Mouse (Mus musculus) MEL (cell line): Measurements from ENCODE around the gene Slc26a10. TPM values are rescaled to one million over a fixed set of nuclear protein-coding genes. Genes with fewer than 3 reads are reported as not detected.

Experiments used
- DNase-seq: peaks from one replicate; pipeline ENCODE4 v3.0.0; 2011; ENCODE audit warnings: low read depth, low spot score
- H3K27ac ChIP-seq: 2 replicates; pipeline ENCODE4 v1.5.1; 2012; ENCODE audit warnings: low read depth, mild to moderate bottlenecking, control low read depth, low read length, moderate library complexity; ENCODE audit not compliant: control insufficient read depth
- H3K27me3 ChIP-seq, 2 experiments: fragments of 150-350 bp in 1 of 2; sonication (generic) in 1 of 2; 2 replicates each; pipeline ENCODE4 v1.6.1; 2012; ENCODE audit warnings: low read length in 2 of 2, mild to moderate bottlenecking in 2 of 2, improper control_type of control experiment in 1 of 2, moderate library complexity in 1 of 2; ENCODE audit not compliant: insufficient read depth in 2 of 2, control insufficient read depth in 1 of 2
- H3K36me3 ChIP-seq, 2 experiments: 2 replicates each; pipeline ENCODE4 v1.6.1; 2012 to 2014; ENCODE audit warnings: low read length in 2 of 2, improper control_type of control experiment in 1 of 2, inconsistent platforms in 1 of 2, mild to moderate bottlenecking in 1 of 2; ENCODE audit not compliant: insufficient read depth in 2 of 2, control insufficient read depth in 1 of 2
- H3K4me1 ChIP-seq, 2 experiments: fragments of 150-350 bp in 1 of 2; sonication (generic) in 1 of 2; 2 replicates each; pipeline ENCODE4 v1.6.1; 2012; ENCODE audit warnings: low read length in 2 of 2, improper control_type of control experiment in 1 of 2, mild to moderate bottlenecking in 1 of 2; ENCODE audit not compliant: insufficient read depth in 2 of 2, control insufficient read depth in 1 of 2
- H3K4me3 ChIP-seq, 2 experiments: fragments of 150-350 bp in 1 of 2; sonication (generic) in 1 of 2; 2 replicates each; pipeline ENCODE4 v1.5.1; 2012; ENCODE audit warnings: low read depth in 2 of 2, low read length in 2 of 2, mild to moderate bottlenecking in 2 of 2, moderate library complexity in 2 of 2, control low read depth in 1 of 2, improper control_type of control experiment in 1 of 2; ENCODE audit not compliant: control insufficient read depth in 1 of 2, insufficient read depth in 1 of 2
- H3K79me2 ChIP-seq: 2 replicates; pipeline ENCODE4 v1.6.1; 2012; ENCODE audit warnings: mild to moderate bottlenecking, low read length, moderate library complexity; ENCODE audit not compliant: control insufficient read depth, poor library complexity, insufficient read depth
- H3K9ac ChIP-seq: 2 replicates; pipeline ENCODE4 v1.6.1; 2012; ENCODE audit warnings: low read depth, mild to moderate bottlenecking, control low read depth, low read length, moderate library complexity; ENCODE audit not compliant: control insufficient read depth, poor library complexity, severe bottlenecking
- H3K9me3 ChIP-seq: fragments of 150-350 bp; sonication (generic); replicated peaks from 2 replicates; pipeline ENCODE4 v1.6.1; 2012; ENCODE audit warnings: mild to moderate bottlenecking, low read length, improper control_type of control experiment, moderate library complexity; ENCODE audit not compliant: insufficient read depth
- CTCF ChIP-seq, 3 experiments: IDR thresholded peaks in 2 of 3; conservative IDR thresholded peaks in 1 of 3; 2 replicates each; pipeline ENCODE4 v1.5.1; 2011 to 2012; ENCODE audit warnings: low read length in 3 of 3, low read depth in 2 of 3, mild to moderate bottlenecking in 2 of 3, improper control_type of control experiment in 1 of 3, inconsistent platforms in 1 of 3, mixed read lengths in 1 of 3, moderate library complexity in 1 of 3; ENCODE audit not compliant: control insufficient read depth in 1 of 3, insufficient read depth in 1 of 3, poor library complexity in 1 of 3, severe bottlenecking in 1 of 3
- ELF1 ChIP-seq: IDR thresholded peaks from 2 replicates; pipeline ENCODE4 v1.6.1; 2014; ENCODE audit warnings: low read depth, mild to moderate bottlenecking, inconsistent platforms, low read length, improper control_type of control experiment, moderate library complexity
- EP300 ChIP-seq, 2 experiments: IDR thresholded peaks; 2 replicates each; pipeline ENCODE4 v1.6.1; 2011; ENCODE audit warnings: improper control_type of control experiment in 2 of 2, low read length in 2 of 2, low read depth in 1 of 2, mild to moderate bottlenecking in 1 of 2
- HCFC1 ChIP-seq: IDR thresholded peaks from 2 replicates; pipeline ENCODE4 v1.6.1; 2012; ENCODE audit warnings: low read depth, mild to moderate bottlenecking, inconsistent platforms, low read length, improper control_type of control experiment, moderate library complexity
- JUND ChIP-seq: IDR thresholded peaks from 2 replicates; pipeline ENCODE4 v1.6.1; 2011; ENCODE audit warnings: low read depth, mild to moderate bottlenecking, improper control_type of control experiment, low read length
- MAFK ChIP-seq: IDR thresholded peaks from 2 replicates; pipeline ENCODE4 v1.6.1; 2011; ENCODE audit warnings: low read depth, mild to moderate bottlenecking, low read length, improper control_type of control experiment, borderline replicate concordance
- MEF2A ChIP-seq: IDR thresholded peaks from 2 replicates; pipeline ENCODE4 v1.6.1; 2014; ENCODE audit warnings: low read depth, mild to moderate bottlenecking, inconsistent platforms, low read length, improper control_type of control experiment; ENCODE audit not compliant: poor library complexity, insufficient replicate concordance, severe bottlenecking; ENCODE audit errors: extremely low read depth
- MXI1 ChIP-seq: IDR thresholded peaks from 2 replicates; pipeline ENCODE4 v1.6.1; 2011; ENCODE audit warnings: mild to moderate bottlenecking, low read depth, low read length, improper control_type of control experiment
- MYC ChIP-seq: IDR thresholded peaks from 2 replicates; pipeline ENCODE4 v1.6.1; 2011; ENCODE audit warnings: low read depth, mild to moderate bottlenecking, low read length, improper control_type of control experiment, moderate library complexity
- NRF1 ChIP-seq: IDR thresholded peaks from 2 replicates; pipeline ENCODE4 v1.6.1; 2014; ENCODE audit warnings: low read depth, mild to moderate bottlenecking, inconsistent platforms, low read length, improper control_type of control experiment, moderate library complexity; ENCODE audit not compliant: poor library complexity, insufficient read depth, severe bottlenecking
- RAD21 ChIP-seq: IDR thresholded peaks from 2 replicates; pipeline ENCODE4 v1.6.1; 2011; ENCODE audit warnings: mild to moderate bottlenecking, low read depth, low read length, improper control_type of control experiment
- SIN3A ChIP-seq: IDR thresholded peaks from 2 replicates; pipeline ENCODE4 v1.6.1; 2012; ENCODE audit warnings: low read length, improper control_type of control experiment, inconsistent platforms
- SMC3 ChIP-seq: IDR thresholded peaks from 2 replicates; pipeline ENCODE4 v1.6.1; 2011; ENCODE audit warnings: low read depth, low read length, improper control_type of control experiment
- TBP ChIP-seq: IDR thresholded peaks from 2 replicates; pipeline ENCODE4 v1.8.0; 2011; ENCODE audit warnings: low read depth, low read length, improper control_type of control experiment
- TCF12 ChIP-seq: IDR thresholded peaks from 2 replicates; pipeline ENCODE4 v1.6.1; 2014; ENCODE audit warnings: low read depth, mild to moderate bottlenecking, inconsistent platforms, low read length, improper control_type of control experiment, moderate library complexity
- USF2 ChIP-seq, 2 experiments: IDR thresholded peaks; 2 replicates each; pipeline ENCODE4 v1.6.1; 2011 to 2012; ENCODE audit warnings: improper control_type of control experiment in 2 of 2, low read length in 2 of 2, borderline replicate concordance in 1 of 2, inconsistent platforms in 1 of 2, low read depth in 1 of 2, mild to moderate bottlenecking in 1 of 2; ENCODE audit not compliant: insufficient read depth in 1 of 2
- ZC3H11A ChIP-seq: IDR thresholded peaks from 2 replicates; pipeline ENCODE4 v1.6.1; 2012; ENCODE audit warnings: low read depth, mild to moderate bottlenecking, inconsistent platforms, low read length, improper control_type of control experiment
- ZKSCAN1 ChIP-seq: IDR thresholded peaks from 2 replicates; pipeline ENCODE4 v1.6.1; 2012; ENCODE audit warnings: low read depth, mild to moderate bottlenecking, inconsistent platforms, low read length, improper control_type of control experiment, moderate library complexity
- ZNF384 ChIP-seq: IDR thresholded peaks from 2 replicates; pipeline ENCODE4 v1.6.1; 2012; ENCODE audit warnings: low read depth, mild to moderate bottlenecking, inconsistent platforms, low read length, improper control_type of control experiment
- polyA plus RNA-seq, 2 experiments: library from polyadenylated mRNA; stranded (reverse) in 1 of 2; unstranded in 1 of 2; fragments of >175 nt in 1 of 2; fragments of >200 nt in 1 of 2; gene quantifications; 2 replicates each; pipeline versions ENCODE4 v1.2.1 to v1.2.4; 2012; ENCODE audit warnings: low replicate concordance in 2 of 2, low read depth in 1 of 2; ENCODE audit not compliant: insufficient read length in 2 of 2, insufficient read depth in 1 of 2, missing spikeins in 1 of 2
- total RNA-seq: library from RNA; depleted of rRNA; stranded (reverse); fragments of 300-350 nt; gene quantifications from 2 replicates; pipeline ENCODE4 v1.2.3, GENCODE M21; 2012

Slc26a10 gene
- total and polyA plus RNA-seq, 3 experiments, result 1.1 to 1.3 TPM; not detected in 1

DNA sequence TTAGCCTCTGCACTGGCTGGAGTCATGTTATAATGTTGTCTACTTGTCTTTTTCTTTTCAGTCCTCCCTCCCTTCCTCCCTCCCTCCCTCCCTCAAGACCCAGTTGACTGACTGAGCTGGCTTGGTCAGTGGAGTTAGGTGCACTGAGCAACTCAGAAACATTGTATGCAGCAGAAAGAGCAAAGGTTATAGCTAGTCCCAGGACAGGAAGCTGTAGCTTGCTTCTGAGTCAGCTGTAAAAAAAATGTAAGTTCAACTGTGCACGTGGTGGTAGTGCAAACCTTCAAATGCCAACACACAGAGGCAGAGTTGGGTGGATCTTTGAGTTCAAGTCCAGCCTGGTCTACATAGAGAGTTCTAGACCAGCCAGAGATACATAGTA is 34.0 kb upstream of the Slc26a10 start:
- no peak overlapping the region for H3K9ac ChIP-seq
- H3K27ac ChIP-seq, result no peak overlapping the region
- peaks cover 2 to 16% of the 10 kb centered on the region in 2 experiments for H3K4me1 ChIP-seq
- TF ChIP-seq EP300 (IDR thresholded peaks at IDR 0.05; ENCODE audit: low read depth in 1 of 2, low read length in 2 of 2) (no peak), TBP (no peak), MXI1 (peak; percentile 26; the same call in 1 of the 2 replicates), JUND (no peak), RAD21 (no peak), ZNF384 (peak; percentile 36; the same call in 1 of the 2 replicates), ZKSCAN1 (no peak)
- H3K27me3 ChIP-seq, result no peaks in the 10 kb centered on the region
- DNase-seq, result no peak
- H3K79me2 ChIP-seq, result peaks cover 20% of the 10 kb centered on the region
- H3K36me3 ChIP-seq, result peaks cover 0 to 7% of the 10 kb centered on the region in 2 experiments; a peak in 2 of 4 replicates
- H3K4me3 ChIP-seq, result no peak overlapping the region
- H3K9me3 ChIP-seq, result no peaks in the 10 kb centered on the region

DNA sequence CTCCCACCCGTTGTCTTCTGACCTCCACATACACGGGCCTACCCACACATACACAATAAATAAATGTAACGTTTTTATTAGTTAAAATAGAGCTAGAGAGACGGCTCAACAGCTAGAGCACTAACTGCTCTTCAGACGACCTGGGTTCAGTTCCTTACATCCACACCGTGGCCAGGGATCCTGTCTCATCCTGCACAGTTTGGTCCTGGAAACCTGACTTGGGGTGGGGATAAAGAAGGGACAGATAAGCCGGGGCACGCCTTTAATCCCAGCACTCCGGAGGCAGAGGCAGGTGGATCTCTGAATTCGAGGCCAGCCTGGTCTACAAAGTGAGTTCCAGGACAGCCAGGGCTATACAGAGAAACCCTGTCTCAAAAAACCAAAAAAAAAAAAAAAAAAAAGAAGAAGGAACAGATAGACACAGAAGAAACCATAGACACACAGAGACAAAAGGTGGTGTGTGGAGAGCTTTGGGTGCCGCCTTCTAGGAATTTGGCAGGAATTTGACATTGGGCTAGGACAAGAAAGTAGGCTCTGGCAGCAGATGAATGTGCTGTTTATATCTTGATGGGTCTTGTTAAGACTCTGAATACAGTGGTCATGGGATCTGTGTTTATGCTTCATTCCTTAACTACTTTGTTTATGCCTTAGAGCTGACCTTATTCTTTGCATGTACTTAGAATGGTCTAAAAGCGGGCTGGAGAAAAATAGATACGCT is 33.4 kb upstream of the Slc26a10 start:
- H3K4me3 ChIP-seq, result no peak overlapping the region
- peaks cover 23% of the 10 kb centered on the region for H3K79me2 ChIP-seq
- no peak overlapping the region for H3K9ac ChIP-seq
- TF ChIP-seq MEF2A (no peak), ZC3H11A (no peak), MAFK (no peak), HCFC1 (no peak), TCF12 (no peak)
- peaks cover 2 to 16% of the 10 kb centered on the region in 2 experiments for H3K4me1 ChIP-seq
- no peaks in the 10 kb centered on the region for H3K9me3 ChIP-seq
- H3K27me3 ChIP-seq, result no peaks in the 10 kb centered on the region
- peaks cover 0 to 7% of the 10 kb centered on the region in 2 experiments; a peak in 2 of 4 replicates for H3K36me3 ChIP-seq
- no peak for DNase-seq
- no peak overlapping the region for H3K27ac ChIP-seq

DNA sequence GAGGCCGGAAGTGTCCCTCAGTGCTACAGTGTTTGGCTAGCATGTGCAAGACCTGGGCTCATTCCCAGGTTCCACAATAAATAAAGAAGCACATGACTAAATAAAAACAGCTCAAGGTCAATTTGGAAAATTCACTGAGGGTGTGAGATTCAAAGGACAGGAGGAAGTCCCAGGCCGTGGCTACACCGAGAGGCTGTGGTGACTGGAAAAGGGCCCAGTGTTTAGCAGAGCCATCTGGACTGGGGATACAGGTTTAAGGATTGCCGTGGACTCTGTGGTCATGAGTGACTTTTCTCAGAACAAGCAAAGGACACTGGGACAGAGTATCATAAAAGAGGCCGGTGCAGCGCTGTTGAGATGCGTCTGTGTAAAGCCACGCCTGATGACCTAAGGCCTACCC is 32.8 kb upstream of the Slc26a10 start:
- TF ChIP-seq SIN3A (no peak), CTCF (IDR thresholded peaks at IDR 0.05 in 2 of 3, conservative IDR thresholded peaks at IDR 0.05 in 1 of 3; ENCODE audit: control insufficient read depth in 1 of 3, insufficient read depth in 1 of 3, low read depth in 2 of 3, low read length in 3 of 3, poor library complexity in 1 of 3, severe bottlenecking in 1 of 3) (no peak), ELF1 (no peak), USF2 (IDR thresholded peaks at IDR 0.05; ENCODE audit: borderline replicate concordance in 1 of 2, insufficient read depth in 1 of 2, low read depth in 1 of 2, low read length in 2 of 2) (no peak), MYC (no peak), NRF1 (no peak), SMC3 (no peak), MEF2A (no peak)
- Histone ChIP-seq H3K79me2 (peaks cover 27% of the 10 kb centered on the region), H3K27ac (no peak overlapping the region), H3K36me3 (peaks cover 0 to 7% of the 10 kb centered on the region in 2 experiments; a peak in 2 of 4 replicates), H3K4me1 (peaks cover 2 to 16% of the 10 kb centered on the region in 2 experiments), H3K4me3 (no peak overlapping the region), H3K9ac (no peak overlapping the region), H3K9me3 (no peaks in the 10 kb centered on the region), H3K27me3 (no peaks in the 10 kb centered on the region)
- no peak for DNase-seq
